Mouse (Mus musculus) neural tube, embryonic 15.5 days (tissue): ENCODE results near the gene Lmo7. TPM values are rescaled to one million over a fixed set of nuclear protein-coding genes. Genes with fewer than 3 reads are reported as not detected.

ENCODE experiments used
- ATAC-seq: fragments of 200-750 bp; cut with Nextera tagmentation; 2 replicates; pipeline ENCODE4 v1.8.0; 2017; ENCODE audit warnings: mild to moderate bottlenecking, moderate TSS enrichment, moderate library complexity; ENCODE audit not compliant: low FRiP score
- H3K27ac ChIP-seq: fragments of 300-500 bp; sonication (generic); replicated peaks from 2 replicates; pipeline ENCODE4 v1.5.1; 2015; ENCODE audit warnings: mild to moderate bottlenecking, inconsistent platforms
- H3K27me3 ChIP-seq: fragments of 300-500 bp; sonication (generic); replicated peaks from 2 replicates; pipeline ENCODE4 v1.6.1; 2015; ENCODE audit warnings: inconsistent platforms
- H3K36me3 ChIP-seq: fragments of 300-500 bp; sonication (generic); 2 replicates; pipeline ENCODE4 v1.6.1; 2015; ENCODE audit warnings: inconsistent platforms
- H3K4me1 ChIP-seq: fragments of 300-500 bp; sonication (generic); 2 replicates; pipeline ENCODE4 v1.6.1; 2015; ENCODE audit warnings: inconsistent platforms
- H3K4me2 ChIP-seq: fragments of 300-500 bp; sonication (generic); 2 replicates; pipeline ENCODE4 v1.6.1; 2015; ENCODE audit warnings: inconsistent platforms, mild to moderate bottlenecking, moderate library complexity
- H3K4me3 ChIP-seq: fragments of 300-500 bp; sonication (generic); replicated peaks from 2 replicates; pipeline ENCODE4 v1.5.1; 2015; ENCODE audit warnings: mild to moderate bottlenecking, inconsistent platforms
- H3K9ac ChIP-seq: fragments of 300-500 bp; sonication (generic); replicated peaks from 2 replicates; pipeline ENCODE4 v1.6.1; 2015; ENCODE audit warnings: mild to moderate bottlenecking, inconsistent platforms
- H3K9me3 ChIP-seq: fragments of 300-500 bp; sonication (generic); replicated peaks from 2 replicates; pipeline ENCODE4 v1.6.1; 2016; ENCODE audit warnings: inconsistent platforms
- WGBS: fragments of 180-500 bp; shearing (Covaris S2); methylation state at CpG from one replicate; pipeline ENCODE4 v1.1.7; 2015; ENCODE audit warnings: mixed read lengths; 5-methylcytosine and 5-hydroxymethylcytosine counted together
- polyA plus RNA-seq: library from polyadenylated mRNA; unstranded; fragments of >200 nt; fragmentation: Nextera tagmentation; extraction: Ambion mirVana; gene quantifications from 2 replicates; pipeline ENCODE4 v1.2.1, GENCODE M21; 2015

Gene Lmo7
- polyA plus RNA-seq, 1 experiment from 2014 or later: 2.6 TPM

DNA sequence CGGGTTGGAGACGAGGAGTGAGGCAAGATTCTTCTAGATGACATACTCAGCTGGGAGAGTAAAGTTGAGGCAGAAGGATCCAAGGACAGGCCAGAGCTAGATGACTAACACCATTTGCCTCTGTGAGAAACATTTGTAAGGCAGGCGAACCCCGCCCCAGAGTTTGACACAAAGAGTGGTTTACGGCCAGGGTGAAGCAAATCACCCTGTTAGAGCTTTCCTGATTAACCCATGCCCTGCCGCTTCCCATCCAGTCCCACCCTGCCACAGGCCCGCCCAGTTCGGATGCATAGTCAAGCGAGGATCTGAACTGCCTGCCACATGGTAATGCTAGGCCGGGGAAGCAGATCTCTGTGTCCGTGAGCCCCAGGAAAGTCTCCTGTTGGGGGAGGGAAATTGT, 51.5 kb downstream of the Lmo7 start:
- no peak overlapping the region for H3K9ac ChIP-seq
- no peak overlapping the region for H3K27ac ChIP-seq
- H3K36me3 ChIP-seq: no peaks in the 10 kb centered on the region
- no peaks in the 10 kb centered on the region for H3K27me3 ChIP-seq
- ATAC-seq: no peak
- H3K4me2 ChIP-seq: no peak overlapping the region
- WGBS: 51% methylated on average over 11 of the region's 11 CpGs
- no peaks in the 10 kb centered on the region for H3K4me1 ChIP-seq
- H3K4me3 ChIP-seq: no peak overlapping the region
- no peaks in the 10 kb centered on the region for H3K9me3 ChIP-seq

DNA sequence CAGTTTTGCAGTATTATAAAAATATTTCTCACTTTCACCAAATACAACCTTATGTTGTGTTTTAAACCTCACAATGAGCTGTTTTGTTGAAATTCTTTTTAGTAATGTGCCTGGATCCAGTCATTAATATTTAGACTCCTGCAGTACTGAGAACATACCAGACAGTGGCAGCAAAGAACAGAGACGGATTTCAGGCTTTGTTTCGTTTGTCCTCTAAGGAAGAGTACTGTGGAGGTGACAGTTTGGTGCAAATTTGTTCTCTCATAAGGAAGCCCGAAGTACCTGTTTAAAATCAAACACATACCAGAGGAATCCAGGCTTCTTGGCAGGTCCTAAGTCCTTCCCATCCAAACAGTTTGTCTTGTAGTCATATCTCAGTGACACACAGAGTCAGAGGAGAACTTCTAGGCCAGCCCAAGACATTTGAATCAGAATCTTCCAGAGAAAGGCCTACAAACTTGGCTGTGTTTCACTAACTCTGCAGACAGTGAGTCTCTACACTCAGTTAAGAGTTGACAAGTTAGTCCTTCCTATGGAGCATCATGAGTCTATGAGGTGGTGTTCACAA, 52.3 kb downstream of the Lmo7 start:
- Histone ChIP-seq H3K4me3 (no peak overlapping the region), H3K4me1 (no peaks in the 10 kb centered on the region), H3K27ac (no peak overlapping the region), H3K9me3 (no peaks in the 10 kb centered on the region), H3K36me3 (no peaks in the 10 kb centered on the region), H3K9ac (no peak overlapping the region), H3K4me2 (no peak overlapping the region), H3K27me3 (no peaks in the 10 kb centered on the region)
- 23% methylated on average over 3 of the region's 3 CpGs for WGBS
- no peak for ATAC-seq

DNA sequence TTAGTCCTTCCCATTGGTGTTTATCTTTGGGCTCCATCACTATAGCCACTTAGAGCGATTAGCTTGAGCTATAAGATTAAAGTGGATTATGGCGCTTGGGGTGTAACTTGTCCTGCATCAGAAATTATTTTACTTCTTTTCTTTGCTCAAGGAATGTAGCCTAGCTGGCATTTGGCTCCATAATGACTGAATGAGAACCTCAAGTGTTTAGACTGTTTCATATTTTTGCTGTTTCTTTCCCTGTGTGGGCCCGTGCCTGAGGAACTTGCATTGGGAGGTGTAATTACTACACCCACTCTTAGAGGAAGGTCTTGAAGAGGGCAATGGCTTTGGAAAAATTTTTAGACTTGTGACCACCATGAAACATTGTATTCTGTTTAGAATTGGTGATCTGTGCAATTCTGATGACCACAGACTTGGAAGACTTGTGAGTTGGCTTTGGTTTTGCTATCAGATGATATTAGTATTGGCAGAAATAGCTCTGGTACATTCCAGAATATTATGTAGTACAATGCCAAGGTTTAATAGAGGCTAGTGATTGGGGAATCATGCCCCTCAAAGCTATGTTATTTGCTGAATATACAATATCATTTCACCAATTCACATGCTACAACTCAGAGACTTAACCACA, 54.7 kb downstream of the Lmo7 start:
- no peak overlapping the region for H3K4me2 ChIP-seq
- no peaks in the 10 kb centered on the region for H3K9me3 ChIP-seq
- no peaks in the 10 kb centered on the region for H3K27me3 ChIP-seq
- H3K4me1 ChIP-seq: no peaks in the 10 kb centered on the region
- no peak overlapping the region for H3K9ac ChIP-seq
- H3K36me3 ChIP-seq: no peaks in the 10 kb centered on the region
- 94% methylated on average over 3 of the region's 3 CpGs for WGBS
- H3K4me3 ChIP-seq: no peak overlapping the region
- no peak overlapping the region for H3K27ac ChIP-seq
- no peak for ATAC-seq

DNA sequence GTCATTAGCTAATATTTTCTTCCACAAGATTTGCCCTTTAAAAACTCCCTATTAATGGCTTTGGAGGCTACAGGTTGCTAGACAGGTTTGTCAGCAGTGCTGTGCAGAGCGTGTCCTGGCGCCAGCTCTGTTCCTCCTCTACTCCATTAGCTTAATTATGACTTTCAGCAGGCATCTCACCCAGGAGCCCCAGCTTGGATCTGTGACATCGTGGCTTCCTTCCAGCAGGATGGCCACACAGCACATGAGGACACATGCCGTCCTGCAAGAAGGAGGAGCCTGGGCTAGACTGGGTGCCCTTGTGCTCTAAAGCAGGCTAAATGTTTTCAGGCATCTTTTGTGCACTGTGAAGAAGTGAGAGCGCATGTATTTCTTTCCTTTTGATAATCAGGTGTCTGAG, 58.1 kb downstream of the Lmo7 start:
- H3K27ac ChIP-seq: no peak overlapping the region
- H3K9me3 ChIP-seq: no peaks in the 10 kb centered on the region
- WGBS: 75% methylated on average over 5 of the region's 5 CpGs
- no peak overlapping the region for H3K4me2 ChIP-seq
- no peaks in the 10 kb centered on the region for H3K36me3 ChIP-seq
- no peak overlapping the region for H3K9ac ChIP-seq
- no peak overlapping the region for H3K4me3 ChIP-seq
- no peaks in the 10 kb centered on the region for H3K27me3 ChIP-seq
- H3K4me1 ChIP-seq: no peaks in the 10 kb centered on the region
- no peak for ATAC-seq

DNA sequence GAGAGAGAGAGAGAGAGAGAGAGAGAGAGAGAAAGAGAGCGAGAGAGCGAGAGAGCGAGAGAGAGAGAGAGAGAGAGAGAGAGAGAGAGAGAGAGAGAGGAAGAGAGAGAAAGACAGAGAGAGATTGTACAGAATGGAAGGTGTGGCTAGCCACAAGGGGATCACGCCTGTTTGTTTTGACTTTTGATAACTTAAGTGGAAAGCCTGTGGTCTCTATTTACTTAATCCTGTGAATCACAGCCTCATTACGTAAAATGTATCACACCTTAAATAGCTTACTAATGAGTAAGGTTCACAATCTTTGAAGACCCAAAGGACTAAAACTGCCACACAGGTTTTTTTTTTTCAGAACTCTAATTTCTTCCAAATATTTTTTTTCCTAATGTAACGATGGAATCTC, 58.7 kb downstream of the Lmo7 start:
- Histone ChIP-seq H3K9me3 (no peaks in the 10 kb centered on the region), H3K9ac (no peak overlapping the region), H3K4me3 (no peak overlapping the region), H3K4me2 (no peak overlapping the region), H3K36me3 (no peaks in the 10 kb centered on the region), H3K27ac (no peak overlapping the region), H3K4me1 (no peaks in the 10 kb centered on the region), H3K27me3 (no peaks in the 10 kb centered on the region)
- 84% methylated on average over 3 of the region's 6 CpGs for WGBS
- ATAC-seq: no peak

DNA sequence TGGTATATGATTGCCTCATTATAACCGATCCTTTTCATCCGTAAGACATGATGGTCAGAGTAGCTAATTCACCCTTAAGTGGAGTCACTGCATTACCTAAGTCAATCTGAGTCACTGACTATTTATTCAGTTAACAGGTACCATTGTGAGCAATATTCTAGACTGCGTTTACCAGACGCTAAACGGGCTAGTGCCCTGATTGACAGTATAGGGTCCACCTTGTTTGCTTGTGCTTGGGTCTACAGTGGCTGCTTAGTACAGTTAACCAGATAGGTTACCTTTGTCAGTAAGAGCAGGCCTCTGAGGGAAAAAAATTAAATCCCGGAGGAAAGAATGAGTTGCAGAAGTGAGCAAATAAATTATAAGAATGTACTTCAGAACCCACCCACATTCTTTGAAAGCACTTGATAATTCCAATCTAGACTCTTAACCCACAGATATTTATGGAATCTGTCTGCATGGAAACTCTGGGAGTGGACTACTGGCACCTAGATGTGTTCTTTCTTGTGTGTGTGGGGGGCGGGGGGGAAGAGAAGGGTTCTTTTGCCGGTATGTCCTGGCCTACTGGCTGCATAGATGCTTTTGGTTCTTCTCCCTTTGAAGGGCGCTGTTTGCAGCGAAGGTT, 64.9 kb downstream of the Lmo7 start:
- H3K27ac ChIP-seq: no peak overlapping the region
- no peak for ATAC-seq
- 93% methylated on average over 10 of the region's 10 CpGs for WGBS
- H3K27me3 ChIP-seq: no peaks in the 10 kb centered on the region
- no peaks in the 10 kb centered on the region for H3K4me1 ChIP-seq
- no peak overlapping the region for H3K4me2 ChIP-seq
- no peak overlapping the region for H3K4me3 ChIP-seq
- no peaks in the 10 kb centered on the region for H3K9me3 ChIP-seq
- H3K36me3 ChIP-seq: no peaks in the 10 kb centered on the region
- no peak overlapping the region for H3K9ac ChIP-seq

DNA sequence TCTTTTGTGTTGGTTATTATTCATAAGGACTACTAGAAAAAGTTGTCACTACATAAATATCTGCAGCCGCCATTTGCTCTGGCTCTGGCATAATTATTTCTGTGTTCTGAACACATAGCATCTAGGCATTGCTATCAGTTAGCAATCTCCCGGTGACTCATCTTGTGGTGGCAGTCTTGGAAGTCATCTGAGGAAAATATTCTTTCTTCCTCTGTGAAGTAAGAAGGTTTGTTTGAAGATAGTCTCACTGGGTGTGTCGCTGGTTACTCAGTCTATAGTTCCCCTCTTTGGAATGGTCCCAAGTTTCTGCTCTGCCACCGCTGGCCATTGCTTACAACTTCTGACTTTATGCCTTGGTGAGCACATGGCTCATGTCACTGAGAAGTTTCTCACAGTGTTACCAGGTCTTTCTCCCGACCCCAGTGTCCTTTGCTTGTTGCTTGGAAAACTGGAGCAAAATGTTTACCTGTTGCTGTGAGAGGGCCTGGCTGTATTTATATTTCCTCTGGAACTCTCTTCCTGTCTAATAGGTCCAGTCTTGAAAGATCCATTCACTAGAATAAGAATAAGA, 68.3 kb downstream of the Lmo7 start:
- no peak overlapping the region for H3K4me3 ChIP-seq
- no peak for ATAC-seq
- H3K36me3 ChIP-seq: no peaks in the 10 kb centered on the region
- H3K9me3 ChIP-seq: no peaks in the 10 kb centered on the region
- 89% methylated on average over 5 of the region's 5 CpGs for WGBS
- H3K27ac ChIP-seq: no peak overlapping the region
- H3K27me3 ChIP-seq: no peaks in the 10 kb centered on the region
- no peaks in the 10 kb centered on the region for H3K4me1 ChIP-seq
- H3K4me2 ChIP-seq: no peak overlapping the region
- H3K9ac ChIP-seq: no peak overlapping the region

DNA sequence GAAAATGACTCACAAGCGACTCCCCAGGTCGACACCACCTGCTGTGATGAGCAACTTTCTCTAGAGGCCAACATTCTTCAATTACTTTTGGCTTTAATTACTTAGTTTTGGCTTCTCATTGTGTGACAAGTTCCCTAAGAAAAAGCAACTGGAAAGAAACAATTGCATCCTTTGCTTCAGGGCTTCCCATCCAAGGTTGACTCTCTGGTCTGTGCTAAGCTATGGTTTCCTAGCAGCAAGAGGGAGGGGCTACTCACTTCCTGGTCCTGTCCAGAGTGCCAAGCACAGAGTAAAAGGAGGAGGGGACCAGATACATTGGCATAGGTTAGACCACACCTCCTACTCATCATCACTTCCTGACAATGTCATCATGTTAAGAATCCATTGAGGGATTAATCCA, 69.0 kb downstream of the Lmo7 start:
- no peak for ATAC-seq
- 80% methylated on average over 2 of the region's 2 CpGs for WGBS
- Histone ChIP-seq H3K27me3 (no peaks in the 10 kb centered on the region), H3K9me3 (no peaks in the 10 kb centered on the region), H3K9ac (no peak overlapping the region), H3K4me3 (no peak overlapping the region), H3K36me3 (no peaks in the 10 kb centered on the region), H3K4me2 (no peak overlapping the region), H3K27ac (no peak overlapping the region), H3K4me1 (no peaks in the 10 kb centered on the region)

DNA sequence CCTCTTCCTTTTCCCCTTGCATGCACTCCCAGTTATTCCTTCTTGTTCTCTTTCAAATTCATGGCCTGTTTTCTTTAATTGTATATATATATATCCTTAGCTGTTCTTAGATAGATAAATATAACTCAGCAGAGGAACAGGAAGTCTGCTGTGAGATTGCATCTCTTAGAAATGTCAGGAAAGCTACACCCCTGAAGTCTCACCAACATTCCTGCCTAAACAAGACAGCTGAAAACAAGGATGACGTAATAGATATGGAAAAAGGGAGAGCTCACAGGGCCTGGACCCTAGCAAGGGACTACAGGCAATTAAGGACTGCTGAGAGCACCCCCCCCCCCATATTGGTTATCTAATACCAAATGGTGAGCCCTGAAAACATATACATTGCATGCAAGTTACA, 71.9 kb downstream of the Lmo7 start:
- Histone ChIP-seq H3K4me2 (no peak overlapping the region), H3K27me3 (no peaks in the 10 kb centered on the region), H3K4me1 (no peaks in the 10 kb centered on the region), H3K27ac (no peak overlapping the region), H3K36me3 (no peaks in the 10 kb centered on the region), H3K9me3 (no peaks in the 10 kb centered on the region), H3K4me3 (no peak overlapping the region), H3K9ac (no peak overlapping the region)
- no peak for ATAC-seq
- 85% methylated on average over 1 of the region's 1 CpGs for WGBS

DNA sequence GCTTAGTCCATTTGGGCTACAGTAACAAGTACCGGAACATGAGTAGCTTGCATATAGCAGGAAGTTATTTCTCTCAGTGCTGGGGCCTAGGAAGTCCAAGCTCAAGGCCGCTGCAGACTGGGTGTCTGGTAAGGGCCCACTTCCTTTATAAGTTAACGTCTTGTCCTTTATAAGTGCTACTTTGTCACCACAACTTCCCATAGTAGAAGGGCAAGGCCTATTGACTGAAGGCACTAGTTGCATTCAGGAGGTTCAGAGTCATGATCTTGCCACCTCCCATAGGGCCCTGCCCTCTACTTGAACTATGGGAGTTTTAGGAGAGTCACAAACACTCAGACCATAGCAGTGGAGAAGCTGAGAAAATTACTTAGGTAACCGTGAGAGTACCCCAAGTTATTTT, 74.4 kb downstream of the Lmo7 start:
- WGBS: 88% methylated on average over 4 of the region's 4 CpGs
- Histone ChIP-seq H3K4me3 (no peak overlapping the region), H3K9me3 (no peaks in the 10 kb centered on the region), H3K4me2 (no peak overlapping the region), H3K27ac (no peak overlapping the region), H3K27me3 (no peaks in the 10 kb centered on the region), H3K4me1 (no peaks in the 10 kb centered on the region), H3K9ac (no peak overlapping the region), H3K36me3 (no peaks in the 10 kb centered on the region)
- no peak for ATAC-seq

DNA sequence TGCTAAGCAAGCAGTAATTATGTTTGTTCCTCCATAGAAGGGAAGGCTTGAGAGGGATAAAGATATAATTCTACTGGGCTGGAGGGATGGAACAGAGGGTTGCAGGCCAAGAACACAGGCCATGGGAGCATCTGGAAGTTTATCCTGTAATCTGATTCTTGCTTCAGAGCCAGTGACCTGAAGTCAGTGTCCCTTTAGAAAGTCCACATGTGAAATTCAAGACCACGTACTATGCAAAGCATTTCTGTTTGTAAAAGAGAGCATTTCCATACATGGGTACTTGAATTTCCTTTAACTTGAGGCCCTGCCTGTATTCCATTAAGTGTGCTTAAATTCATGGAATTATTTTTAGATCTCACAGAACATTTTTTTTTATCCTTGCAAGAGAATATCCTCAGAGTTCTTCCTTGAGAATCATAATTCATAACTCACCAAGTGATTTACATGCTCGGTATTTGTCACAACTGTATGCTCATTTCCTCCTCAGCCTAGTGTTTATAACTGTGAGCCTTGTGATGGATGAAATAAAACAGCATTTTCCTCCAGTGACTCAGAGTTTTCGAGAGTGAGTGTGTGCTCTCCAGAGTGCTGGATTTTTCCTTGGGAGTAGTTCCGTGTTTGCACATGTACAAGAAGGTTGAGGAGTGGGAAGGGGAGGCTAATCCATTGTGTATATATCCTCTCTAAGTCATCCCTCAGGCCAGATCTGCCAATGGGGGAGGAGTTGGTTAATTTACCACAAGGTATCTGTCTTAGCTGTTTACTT, 75.0 kb downstream of the Lmo7 start:
- Histone ChIP-seq H3K9ac (no peak overlapping the region), H3K27ac (no peak overlapping the region), H3K36me3 (no peaks in the 10 kb centered on the region), H3K4me2 (no peak overlapping the region), H3K4me1 (no peaks in the 10 kb centered on the region), H3K4me3 (no peak overlapping the region), H3K27me3 (no peaks in the 10 kb centered on the region), H3K9me3 (no peaks in the 10 kb centered on the region)
- no peak for ATAC-seq
- WGBS: 69% methylated on average over 4 of the region's 4 CpGs

DNA sequence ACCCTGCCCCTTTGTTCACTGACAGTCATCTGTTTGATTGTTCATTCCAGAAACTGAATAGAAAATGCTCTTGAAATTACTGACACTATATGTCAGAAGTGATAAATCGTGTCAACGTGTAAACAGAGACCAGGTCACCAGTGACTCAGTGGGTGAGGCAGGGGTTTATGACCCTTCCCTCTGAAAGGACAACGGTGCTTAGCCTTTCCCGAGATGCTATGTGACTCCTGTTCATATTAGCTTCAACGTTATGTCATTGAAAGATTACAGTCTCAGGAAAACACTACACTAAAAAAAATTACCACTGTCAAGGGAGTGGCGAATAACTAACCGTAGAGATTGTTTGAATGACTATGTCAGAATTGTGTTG, 75.6 kb downstream of the Lmo7 start:
- 46% methylated on average over 7 of the region's 7 CpGs for WGBS
- H3K9ac ChIP-seq: no peak overlapping the region
- no peak for ATAC-seq
- H3K27ac ChIP-seq: no peak overlapping the region
- no peaks in the 10 kb centered on the region for H3K27me3 ChIP-seq
- H3K4me2 ChIP-seq: no peak overlapping the region
- H3K4me3 ChIP-seq: no peak overlapping the region
- H3K36me3 ChIP-seq: no peaks in the 10 kb centered on the region
- H3K9me3 ChIP-seq: no peaks in the 10 kb centered on the region
- H3K4me1 ChIP-seq: no peaks in the 10 kb centered on the region
